Mouse (Mus musculus) kidney, adult 18-20 months (tissue): ENCODE measurements at regions not wholly inside any gene's neighbourhood (a gene's known extent, or its start where the extent isn't known, plus 50 kb on each side); places are given as distances from the start of the nearest gene placed in this dataset.

ENCODE experiments used
- DNase-seq: peaks from one replicate; pipeline ENCODE4 v3.0.0; 2021

GRCm38 (mm10) chr8:31749974-31750373, 1678.5 kb upstream of the 5930422O12Rik start:
- DNase-seq: no peak

GRCm38 (mm10) chr8:31750482-31751126, 1677.9 kb upstream of the 5930422O12Rik start:
- no peak for DNase-seq

- no peak for DNase-seq
These were observed 1672.8 kb upstream of the 5930422O12Rik start for GRCm38 (mm10) chr8:31755737-31756136.

GRCm38 (mm10) chr8:31762091-31762490, 1666.4 kb upstream of the 5930422O12Rik start:
- no peak for DNase-seq
